Mouse (Mus musculus) embryonic fibroblast, embryonic 13.5 days (primary cell): ENCODE measurements around the gene Eng. TPM values are rescaled to one million over a fixed set of nuclear protein-coding genes. Genes with fewer than 3 reads are reported as not detected.

Experiments used
- H3K27ac ChIP-seq: 2 replicates; pipeline ENCODE4 v1.5.1; 2012; ENCODE audit warnings: low read length, control low read depth, inconsistent platforms; ENCODE audit not compliant: insufficient read depth
- H3K4me1 ChIP-seq: 2 replicates; pipeline ENCODE4 v1.6.1; 2011; ENCODE audit warnings: low read length; ENCODE audit not compliant: control insufficient read depth, insufficient read depth
- H3K4me3 ChIP-seq: 2 replicates; pipeline ENCODE4 v1.5.1; 2011; ENCODE audit warnings: mild to moderate bottlenecking, control low read depth, low read length; ENCODE audit not compliant: insufficient read depth
- CTCF ChIP-seq: IDR thresholded peaks from 2 replicates; pipeline ENCODE4 v1.5.1; 2011; ENCODE audit warnings: mild to moderate bottlenecking, control low read depth, low read length, moderate library complexity, borderline replicate concordance; ENCODE audit not compliant: insufficient read depth
- POLR2A ChIP-seq: IDR thresholded peaks from 2 replicates; pipeline ENCODE4 v1.6.1; 2011; ENCODE audit warnings: low read depth, mild to moderate bottlenecking, control low read depth, low read length, moderate library complexity
- polyA plus RNA-seq: library from polyadenylated mRNA; stranded (reverse); fragments of >200 nt; gene quantifications from 2 replicates; pipeline ENCODE4 v1.2.4, GENCODE M21; 2011; ENCODE audit warnings: low read depth; ENCODE audit not compliant: missing spikeins, insufficient read length

The Eng gene
- 15.1 and 17.1 TPM in 2 replicates for polyA plus RNA-seq

DNA sequence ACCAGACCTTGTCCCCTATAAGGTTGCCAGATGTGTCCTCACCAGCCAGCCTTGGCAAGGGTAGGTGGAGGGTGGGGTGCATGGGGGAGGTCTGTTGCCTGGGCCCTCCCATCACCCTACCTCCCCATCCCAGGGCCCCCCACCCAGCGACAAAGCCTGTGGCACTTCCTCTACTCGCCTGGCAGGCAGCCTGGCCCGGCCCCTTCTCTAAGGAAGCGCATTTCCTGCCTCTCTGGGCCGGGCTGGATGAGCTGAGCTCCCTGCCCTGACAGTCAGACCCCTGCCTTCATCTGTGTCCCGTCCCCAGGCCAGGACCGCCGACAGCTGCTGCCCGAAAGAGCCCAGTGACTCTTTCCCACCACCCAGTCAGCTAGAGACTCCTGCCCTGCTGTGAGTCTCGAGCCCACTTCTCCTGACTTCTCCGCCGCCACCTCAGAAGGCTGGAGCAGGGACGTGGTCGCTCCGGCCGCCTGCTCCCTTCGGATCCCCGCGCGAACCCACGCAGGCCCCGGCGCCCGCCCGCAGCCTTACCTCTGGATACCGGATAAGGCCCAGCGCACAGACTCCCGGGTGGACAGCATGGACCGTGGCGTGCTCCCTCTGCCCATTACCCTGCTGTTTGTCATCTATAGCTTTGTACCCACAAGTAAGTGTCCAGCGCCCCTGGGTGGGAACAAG, at the start of gene Eng:
Gene Eng (plus strand): TSS at position 217 of the 678 bp plus-strand sequence.
- Histone ChIP-seq H3K27ac (no peak within 1 kb of the TSS), H3K4me1 (no peaks in the 10 kb centered on the region), H3K4me3 (peak within 1 kb of the TSS; percentile 44)
- TF ChIP-seq POLR2A, result no peak; the same call in 1 of the 2 replicates
- no peak for TF ChIP-seq CTCF

DNA sequence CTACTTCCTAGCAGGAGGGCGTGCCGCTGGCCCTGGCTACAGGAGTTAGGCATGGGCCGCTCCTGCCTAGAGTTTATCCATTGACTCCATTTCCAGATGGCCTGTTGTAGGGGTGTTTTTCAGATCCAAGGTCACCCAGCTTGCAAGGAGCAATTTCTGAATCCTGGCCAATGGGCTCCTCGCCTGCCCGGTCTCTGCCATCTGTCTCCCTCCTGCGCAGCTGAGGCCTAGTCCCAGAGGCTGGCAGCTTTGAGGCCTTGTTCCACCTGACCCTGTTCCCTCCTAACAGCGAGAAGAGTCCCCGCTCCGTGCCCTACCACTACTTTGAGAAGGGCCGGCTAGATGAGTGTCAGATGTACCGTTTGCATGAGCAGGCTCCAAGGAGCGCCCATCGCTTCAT, 49.7 kb upstream of the Eng start:
- Histone ChIP-seq H3K4me3 (no peak overlapping the region), H3K4me1 (no peaks in the 10 kb centered on the region), H3K27ac (no peak overlapping the region)
- TF ChIP-seq CTCF (no peak), POLR2A (no peak)

DNA sequence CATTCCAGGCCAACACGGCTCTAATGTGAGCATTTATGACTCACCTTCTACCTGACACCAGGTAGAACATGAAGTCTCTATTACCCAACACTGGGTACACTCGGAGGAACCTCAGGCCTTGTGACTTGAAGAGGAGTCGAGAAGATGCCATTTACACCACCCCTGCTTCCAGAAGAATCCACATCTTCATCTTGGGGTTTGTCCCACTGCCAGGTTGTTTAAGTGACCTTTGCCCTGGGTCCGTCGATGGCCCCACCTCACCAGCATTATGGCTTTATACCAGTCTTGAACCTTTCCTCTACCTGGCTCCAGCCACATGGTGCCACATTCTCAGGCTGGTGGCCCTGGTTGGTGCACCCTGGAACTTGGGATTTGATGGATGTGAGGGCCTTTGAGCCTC, 49.1 kb upstream of the Eng start:
- Histone ChIP-seq H3K27ac (no peak overlapping the region), H3K4me1 (no peaks in the 10 kb centered on the region; the same call in 1 of the 2 replicates), H3K4me3 (no peak overlapping the region)
- no peak for TF ChIP-seq POLR2A
- no peak for TF ChIP-seq CTCF

DNA sequence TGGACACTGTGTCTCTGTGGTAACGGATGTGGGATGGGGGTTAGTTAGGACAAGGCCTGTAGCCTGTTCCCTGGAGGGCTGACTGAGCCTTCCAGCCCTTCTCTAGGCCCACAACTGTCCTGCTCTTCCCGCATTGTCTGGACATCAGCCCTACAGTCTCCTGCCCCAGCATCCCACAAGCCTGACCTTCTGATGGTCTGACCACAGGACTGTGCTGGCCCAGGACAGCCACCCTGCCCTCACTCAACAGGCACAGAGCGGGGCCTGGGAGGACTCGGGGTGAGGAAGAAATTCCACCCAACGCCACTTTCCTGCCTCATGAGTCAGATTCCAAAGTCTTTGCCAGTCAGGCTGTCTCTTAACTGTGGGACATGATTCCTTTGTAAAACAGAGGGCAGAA, 48.7 kb upstream of the Eng start:
- Histone ChIP-seq H3K4me3 (no peak overlapping the region), H3K4me1 (no peaks in the 10 kb centered on the region; the same call in 1 of the 2 replicates), H3K27ac (no peak overlapping the region)
- TF ChIP-seq POLR2A, result no peak
- no peak for TF ChIP-seq CTCF

DNA sequence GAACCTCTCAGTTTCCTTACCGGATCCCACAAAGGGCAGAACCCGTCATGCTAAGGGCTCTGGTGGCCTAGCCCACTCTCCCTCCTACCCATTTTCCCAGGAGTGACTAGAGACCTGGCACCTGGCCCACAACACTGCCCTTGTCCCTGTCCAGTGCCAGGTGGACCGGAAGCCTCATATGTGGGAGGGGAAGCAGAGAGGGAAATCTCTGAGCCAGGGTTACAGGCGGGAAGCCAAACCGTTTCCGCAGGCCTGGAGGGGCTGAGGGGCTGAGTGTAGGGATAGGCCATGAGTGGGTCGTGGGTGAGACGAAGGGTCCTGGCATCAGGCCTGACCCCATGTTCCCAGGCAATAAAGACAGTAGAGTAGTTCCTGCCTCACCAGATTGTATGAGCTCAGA, 47.9 kb upstream of the Eng start:
- Histone ChIP-seq H3K4me1 (no peaks in the 10 kb centered on the region; the same call in 1 of the 2 replicates), H3K27ac (no peak overlapping the region), H3K4me3 (no peak overlapping the region)
- TF ChIP-seq POLR2A (no peak), CTCF (no peak)

DNA sequence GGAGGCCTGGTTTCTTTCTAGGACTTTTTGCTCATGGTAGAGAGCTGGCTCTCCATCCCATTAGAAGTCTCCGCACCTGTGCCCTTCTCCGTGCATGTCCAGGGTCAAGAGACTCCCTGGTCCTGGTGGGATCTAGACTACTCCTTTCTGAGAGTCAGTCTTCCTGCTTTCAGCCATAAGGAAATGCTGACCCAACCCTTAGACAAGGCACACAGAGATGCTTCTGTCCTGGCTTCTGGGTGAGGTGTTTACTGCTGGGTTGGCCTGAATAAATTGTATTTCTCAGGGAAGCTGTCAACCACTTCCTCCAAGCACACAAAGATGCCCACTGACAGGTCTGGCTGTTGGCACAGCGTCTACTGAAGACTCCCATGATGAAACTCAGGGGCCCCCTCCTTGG, 47.0 kb upstream of the Eng start, which contains the start of gene St6galnac6:
Gene St6galnac6 (plus strand): TSS at position 301 of the 400 bp plus-strand sequence.
- no peak within 1 kb of the TSS for H3K27ac ChIP-seq
- no peak for TF ChIP-seq CTCF
- TF ChIP-seq POLR2A, result no peak
- no peaks in the 10 kb centered on the region; the same call in 1 of the 2 replicates for H3K4me1 ChIP-seq

DNA sequence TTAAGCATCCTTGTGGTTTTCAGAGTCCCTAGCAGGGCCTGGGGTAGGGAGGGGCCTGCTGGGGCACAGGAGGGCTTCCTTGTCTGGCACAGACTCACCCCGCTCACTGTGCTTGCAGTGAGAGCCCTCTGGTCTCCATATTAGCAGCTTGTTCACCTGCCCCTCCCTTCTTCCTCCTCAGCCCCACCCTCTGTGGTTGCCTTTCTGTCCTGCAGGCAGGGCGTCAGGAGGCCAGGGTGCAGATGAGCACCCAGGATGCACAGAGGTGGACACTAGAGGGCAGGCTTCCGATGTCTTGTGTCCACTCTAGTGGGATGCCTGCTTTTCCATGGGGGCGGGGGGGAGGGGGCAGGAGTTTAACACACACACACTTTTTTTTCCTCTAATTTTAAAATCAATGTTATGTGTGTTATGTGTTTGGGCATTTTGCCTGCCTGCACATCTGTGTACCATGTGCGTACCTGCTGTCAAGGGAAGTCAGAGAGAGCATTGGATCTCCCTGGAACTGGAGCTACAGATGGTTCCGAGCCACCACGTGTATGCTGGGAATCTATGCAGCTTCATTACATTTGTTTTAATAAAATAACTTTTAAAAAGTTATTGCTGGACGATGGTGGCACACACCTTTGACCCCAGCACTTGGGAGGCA, 44.9 kb upstream of the Eng start:
- Histone ChIP-seq H3K4me3 (no peak overlapping the region), H3K4me1 (no peaks in the 10 kb centered on the region; the same call in 1 of the 2 replicates), H3K27ac (no peak overlapping the region)
- no peak for TF ChIP-seq POLR2A
- TF ChIP-seq CTCF, result peak; percentile 76; the same call in 1 of the 2 replicates

More for the DNA sequence above, 47.0 kb upstream of the Eng start, which contains the start of gene St6galnac6:
- no peak within 1 kb of the TSS for H3K4me3 ChIP-seq

DNA sequence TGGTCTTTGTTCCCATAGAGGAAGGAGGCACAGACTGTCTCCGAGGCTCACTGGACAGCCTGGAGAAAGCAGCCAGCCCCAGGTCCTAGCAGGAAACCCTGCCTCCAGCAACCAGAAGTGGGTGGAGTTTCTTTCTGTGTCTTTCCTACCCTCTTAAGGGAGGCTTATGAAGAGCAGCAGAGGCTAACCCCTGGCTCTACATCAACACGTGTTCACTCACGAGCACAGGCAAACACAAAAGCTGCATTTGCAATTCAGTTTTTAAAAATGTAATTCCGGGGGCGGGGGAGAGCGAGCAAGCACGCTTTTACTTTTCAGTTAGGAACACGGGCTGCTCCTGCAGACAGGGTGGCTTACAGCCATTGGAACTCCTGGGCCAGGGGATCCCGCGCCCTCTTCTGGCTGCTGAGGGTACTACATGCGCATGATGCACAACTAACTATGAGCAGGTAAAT, 43.8 kb upstream of the Eng start:
- TF ChIP-seq CTCF (peak; percentile 80), POLR2A (peak; percentile 70)
- no peak overlapping the region for H3K27ac ChIP-seq
- peak overlapping the region; percentile 36; the same call in 1 of the 2 replicates for H3K4me3 ChIP-seq
- H3K4me1 ChIP-seq, result no peaks in the 10 kb centered on the region; the same call in 1 of the 2 replicates

DNA sequence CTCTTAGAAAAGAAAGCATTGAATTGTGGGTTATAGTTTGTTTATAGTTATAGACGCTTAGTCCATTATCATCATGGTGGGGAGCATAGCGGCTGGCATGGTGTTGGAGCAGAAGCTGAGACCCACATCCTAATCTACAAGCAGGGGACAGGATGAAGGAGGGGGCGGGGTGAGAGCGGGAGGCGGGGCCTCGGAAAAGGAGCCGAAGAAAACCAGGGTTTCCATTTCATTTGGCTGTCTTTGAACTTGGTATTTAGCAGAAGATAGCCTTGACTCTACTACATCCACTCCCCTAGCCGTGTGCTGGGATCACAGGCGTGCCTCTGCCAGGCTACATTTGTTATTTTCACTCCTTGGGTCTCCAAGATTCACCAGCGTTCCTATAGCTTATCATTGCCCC, 41.8 kb upstream of the Eng start:
- TF ChIP-seq POLR2A, result no peak
- TF ChIP-seq CTCF, result no peak
- Histone ChIP-seq H3K27ac (no peak overlapping the region), H3K4me1 (no peaks in the 10 kb centered on the region; the same call in 1 of the 2 replicates), H3K4me3 (no peak overlapping the region)
